Mouse (Mus musculus) CH12.LX (cell line): ENCODE results near the gene Hes2. TPM values are rescaled to one million over a fixed set of nuclear protein-coding genes. Genes with fewer than 3 reads are reported as not detected.

Source experiments
- DNase-seq: peaks from one replicate; pipeline ENCODE4 v3.0.0-alpha.2; 2013; ENCODE audit errors: extremely low read depth
- H3K27ac ChIP-seq: 2 replicates; pipeline ENCODE4 v1.5.1; 2012; ENCODE audit warnings: low read depth, mild to moderate bottlenecking, control low read depth, moderate library complexity; ENCODE audit not compliant: insufficient read depth
- H3K27me3 ChIP-seq: replicated peaks from 2 replicates; pipeline ENCODE3; 2012; ENCODE audit warnings: inconsistent platforms
- H3K36me3 ChIP-seq, 2 experiments: replicated peaks in 1 of 2; 2 replicates each; pipeline versions ENCODE3 to v1.6.1; 2012; ENCODE audit warnings: inconsistent platforms in 1 of 2, low read length in 1 of 2, mild to moderate bottlenecking in 1 of 2, mixed read lengths in 1 of 2, moderate library complexity in 1 of 2; ENCODE audit not compliant: control insufficient read depth in 1 of 2, insufficient read depth in 1 of 2
- H3K4me1 ChIP-seq, 2 experiments: 2 replicates each; pipeline ENCODE4 v1.6.1; 2012; ENCODE audit warnings: inconsistent platforms in 1 of 2, moderate library complexity in 1 of 2; ENCODE audit not compliant: insufficient read depth in 2 of 2, control insufficient read depth in 1 of 2
- H3K4me2 ChIP-seq: 2 replicates; pipeline ENCODE4 v1.6.1; 2012; ENCODE audit warnings: low read depth, mild to moderate bottlenecking, control low read depth; ENCODE audit not compliant: poor library complexity, insufficient read depth, severe bottlenecking
- H3K4me3 ChIP-seq, 3 experiments: fragments of 150-350 bp in 1 of 3; sonication (generic) in 1 of 3; replicated peaks in 1 of 3; 2 replicates each; pipeline versions ENCODE3 to v1.5.1; 2011 to 2012; ENCODE audit warnings: low read depth in 2 of 3, low read length in 2 of 3, mild to moderate bottlenecking in 2 of 3, moderate library complexity in 2 of 3, control low read depth in 1 of 3, improper control_type of control experiment in 1 of 3, inconsistent platforms in 1 of 3, mixed read lengths in 1 of 3; ENCODE audit not compliant: poor library complexity in 1 of 3
- H3K79me2 ChIP-seq: replicated peaks from 2 replicates; pipeline ENCODE4 v1.6.1; 2012; ENCODE audit warnings: mild to moderate bottlenecking, moderate library complexity; ENCODE audit not compliant: control insufficient read depth, poor library complexity, insufficient read depth, severe bottlenecking; ENCODE audit errors: extremely low read depth
- H3K9ac ChIP-seq: 2 replicates; pipeline ENCODE4 v1.6.1; 2012; ENCODE audit warnings: low read depth, mild to moderate bottlenecking, control low read depth, moderate library complexity; ENCODE audit not compliant: insufficient read depth
- H3K9me3 ChIP-seq: replicated peaks from 2 replicates; pipeline ENCODE3; 2012; ENCODE audit warnings: low read length, inconsistent platforms, mixed read lengths
- BHLHE40 ChIP-seq: IDR thresholded peaks from 2 replicates; pipeline ENCODE4 v1.6.1; 2011; ENCODE audit warnings: mild to moderate bottlenecking, low read depth, low read length, improper control_type of control experiment
- CTCF ChIP-seq, 2 experiments: IDR thresholded peaks in 1 of 2; conservative IDR thresholded peaks in 1 of 2; 2 replicates each; pipeline ENCODE4 v1.5.1; 2011 to 2012; ENCODE audit warnings: low read depth in 2 of 2, low read length in 2 of 2, improper control_type of control experiment in 1 of 2, inconsistent platforms in 1 of 2, mild to moderate bottlenecking in 1 of 2, moderate library complexity in 1 of 2
- E2F4 ChIP-seq: IDR thresholded peaks from 2 replicates; pipeline ENCODE4 v1.6.1; 2011; ENCODE audit warnings: low read depth, low read length, improper control_type of control experiment; ENCODE audit not compliant: insufficient replicate concordance
- ETS1 ChIP-seq: conservative IDR thresholded peaks from 2 replicates; pipeline ENCODE4 v1.6.1; 2012; ENCODE audit warnings: low read depth, mild to moderate bottlenecking, inconsistent platforms, low read length, improper control_type of control experiment, moderate library complexity
- GABPA ChIP-seq: IDR thresholded peaks from 2 replicates; pipeline ENCODE4 v1.6.1; 2012; ENCODE audit warnings: low read depth, low read length, improper control_type of control experiment, inconsistent platforms; ENCODE audit not compliant: insufficient replicate concordance
- IRF4 ChIP-seq: IDR thresholded peaks from 2 replicates; pipeline ENCODE4 v1.6.1; 2014; ENCODE audit warnings: low read depth, mild to moderate bottlenecking, inconsistent platforms, low read length, improper control_type of control experiment
- JUN ChIP-seq: IDR thresholded peaks from 2 replicates; pipeline ENCODE4 v1.6.1; 2011; ENCODE audit warnings: low read depth, mild to moderate bottlenecking, low read length, improper control_type of control experiment, moderate library complexity; ENCODE audit not compliant: insufficient read depth
- JUND ChIP-seq: conservative IDR thresholded peaks from 2 replicates; pipeline ENCODE4 v1.6.1; 2011; ENCODE audit warnings: low read depth, low read length, improper control_type of control experiment
- KAT2A ChIP-seq: IDR thresholded peaks from 2 replicates; pipeline ENCODE4 v1.6.1; 2012; ENCODE audit warnings: low read length, improper control_type of control experiment, inconsistent platforms; ENCODE audit not compliant: insufficient replicate concordance
- MAFK ChIP-seq: IDR thresholded peaks from 2 replicates; pipeline ENCODE4 v1.6.1; 2011; ENCODE audit warnings: low read length, improper control_type of control experiment; ENCODE audit not compliant: insufficient replicate concordance
- MAX ChIP-seq: IDR thresholded peaks from 2 replicates; pipeline ENCODE4 v1.6.1; 2011; ENCODE audit warnings: low read length, improper control_type of control experiment
- MEF2A ChIP-seq: IDR thresholded peaks from 2 replicates; pipeline ENCODE4 v1.6.1; 2014; ENCODE audit warnings: low read depth, mild to moderate bottlenecking, inconsistent platforms, low read length, improper control_type of control experiment, borderline replicate concordance
- MXI1 ChIP-seq: IDR thresholded peaks from 2 replicates; pipeline ENCODE4 v1.6.1; 2011; ENCODE audit warnings: mild to moderate bottlenecking, low read depth, low read length, improper control_type of control experiment
- MYC ChIP-seq: IDR thresholded peaks from 2 replicates; pipeline ENCODE4 v1.6.1; 2011; ENCODE audit warnings: low read depth, mild to moderate bottlenecking, improper control_type of control experiment, low read length
- NELFE ChIP-seq: IDR thresholded peaks from 2 replicates; pipeline ENCODE4 v1.6.1; 2011; ENCODE audit warnings: low read depth, low read length, improper control_type of control experiment
- PAX5 ChIP-seq: IDR thresholded peaks from 2 replicates; pipeline ENCODE4 v1.6.1; 2012; ENCODE audit warnings: low read length, inconsistent platforms, mixed read lengths
- POLR2A ChIP-seq: IDR thresholded peaks from 2 replicates; pipeline ENCODE4 v1.6.1; 2011; ENCODE audit warnings: low read depth, mild to moderate bottlenecking, improper control_type of control experiment, low read length
- POLR2AphosphoS2 ChIP-seq: IDR thresholded peaks from 2 replicates; pipeline ENCODE4 v1.6.1; 2011; ENCODE audit warnings: low read depth, low read length, improper control_type of control experiment
- RAD21 ChIP-seq: IDR thresholded peaks from 2 replicates; pipeline ENCODE4 v1.6.1; 2011; ENCODE audit warnings: low read depth, mild to moderate bottlenecking, low read length, improper control_type of control experiment, moderate library complexity
- SIN3A ChIP-seq: IDR thresholded peaks from 2 replicates; pipeline ENCODE4 v1.6.1; 2012; ENCODE audit warnings: low read length, improper control_type of control experiment, inconsistent platforms
- SMC3 ChIP-seq: IDR thresholded peaks from 2 replicates; pipeline ENCODE4 v1.6.1; 2011; ENCODE audit warnings: low read depth, low read length, improper control_type of control experiment
- TBP ChIP-seq: conservative IDR thresholded peaks from 2 replicates; pipeline ENCODE4 v1.6.1; 2011; ENCODE audit warnings: low read depth, low read length, improper control_type of control experiment
- TCF12 ChIP-seq: IDR thresholded peaks from 2 replicates; pipeline ENCODE4 v1.6.1; 2014; ENCODE audit warnings: low read depth, mild to moderate bottlenecking, inconsistent platforms, low read length, improper control_type of control experiment
- UBTF ChIP-seq: IDR thresholded peaks from 2 replicates; pipeline ENCODE4 v1.6.1; 2012; ENCODE audit warnings: low read depth, mild to moderate bottlenecking, inconsistent platforms, low read length, improper control_type of control experiment, moderate library complexity
- USF1 ChIP-seq: IDR thresholded peaks from 2 replicates; pipeline ENCODE4 v1.6.1; 2014; ENCODE audit warnings: low read depth, mild to moderate bottlenecking, inconsistent platforms, low read length, improper control_type of control experiment
- ZKSCAN1 ChIP-seq: IDR thresholded peaks from 2 replicates; pipeline ENCODE4 v1.6.1; 2012; ENCODE audit warnings: low read depth, inconsistent platforms, low read length, improper control_type of control experiment, borderline replicate concordance
- ZNF384 ChIP-seq: IDR thresholded peaks from 2 replicates; pipeline ENCODE4 v1.6.1; 2012; ENCODE audit warnings: low read depth, low read length, improper control_type of control experiment, inconsistent platforms
- dilution Hi-C: fragments of 300-500 bp; cut with MboI; formaldehyde crosslinking; loops from 2 replicates; pipeline ENCODE4 v1.14.3; 2020; ENCODE audit warnings: low sequenced_read_pairs; ENCODE audit not compliant: extremely low pct_unique_long_range_greater_than_20kb, extremely low pct_ligation_motif_present
- in situ Hi-C: fragments of 300-500 bp; cut with MboI; formaldehyde crosslinking; loops from 3 replicates; pipeline ENCODE4 v1.14.3; 2019; ENCODE audit warnings: low sequenced_read_pairs, low pct_ligation_motif_present, low pct_unique_long_range_greater_than_20kb, mixed read lengths
- polyA plus RNA-seq: library from polyadenylated mRNA; unstranded; fragments of >175 nt; gene quantifications from 2 replicates; pipeline ENCODE4 v1.2.1, GENCODE M21; 2012; ENCODE audit warnings: low read depth; ENCODE audit not compliant: insufficient read length
- total RNA-seq, 2 experiments: library from RNA; depleted of rRNA; stranded (reverse); fragments of 300-350 nt in 1 of 2; fragments of >200 nt in 1 of 2; gene quantifications; 2 replicates each; pipeline ENCODE4 v1.2.3; 2012 to 2014

Gene Hes2
- total and polyA plus RNA-seq, 3 experiments: not detected

DNA sequence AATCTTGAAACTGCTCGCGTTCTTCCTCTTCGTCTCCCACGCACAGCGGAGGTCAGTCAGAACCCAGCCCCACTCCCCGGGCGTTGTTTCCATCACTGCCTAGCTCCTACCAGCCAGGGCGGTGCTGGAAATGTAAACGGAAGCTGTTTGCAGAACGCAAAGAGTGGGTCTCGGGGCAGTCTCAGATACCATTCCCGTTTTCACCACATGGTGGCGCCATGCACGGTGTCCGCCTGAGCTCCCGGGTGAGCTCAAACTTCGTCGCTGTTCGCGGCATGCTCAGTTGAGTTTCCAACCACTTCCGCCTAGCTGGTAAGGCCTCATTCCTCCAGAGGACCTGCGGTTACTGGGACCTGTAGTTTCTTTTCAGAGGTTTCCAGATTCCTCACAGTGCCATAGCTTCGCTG is 4.9 kb upstream of the Hes2 start (continued):
- TF ChIP-seq JUN: no peak
- TF ChIP-seq MAFK: peak; percentile 71; the same call in 1 of the 2 replicates
- TF ChIP-seq ETS1: peak; percentile 42; the same call in 1 of the 2 replicates
- no peak for TF ChIP-seq NELFE
- 0 out of 2 replicates have a peak, but pooled peaks have one; percentile 21 for TF ChIP-seq E2F4
- peak; percentile 72; the same call in 1 of the 2 replicates for TF ChIP-seq MEF2A
- no peak for TF ChIP-seq GABPA
- peak; percentile 95 for TF ChIP-seq UBTF
- TF ChIP-seq TBP: peak; percentile 93

GRCm38 (mm10) chr4:152155019-152155418 is 3.6 kb upstream of the Hes2 start:
- Histone ChIP-seq H3K4me1 (peaks cover 11 to 21% of the 10 kb centered on the region in 2 experiments), H3K27me3 (peaks cover 77% of the 10 kb centered on the region), H3K79me2 (no peaks in the 10 kb centered on the region), H3K36me3 (no peaks in the 10 kb centered on the region), H3K27ac (no peak overlapping the region), H3K4me3 (no peak overlapping the region), H3K4me2 (no peak overlapping the region), H3K9me3 (peaks cover 16% of the 10 kb centered on the region), H3K9ac (no peak overlapping the region)
- dilution Hi-C loops (no loop called here), in situ Hi-C loops (no loop called here)
- TF ChIP-seq TCF12: no peak
- TF ChIP-seq CTCF (conservative IDR thresholded peaks at IDR 0.05 in 1 of 2, IDR thresholded peaks at IDR 0.05 in 1 of 2; ENCODE audit: low read depth in 2 of 2, low read length in 2 of 2): peak in 1 of 2 experiments; percentile 65; a peak in 2 of 4 replicates
- TF ChIP-seq GABPA: no peak
- no peak for DNase-seq

GRCm38 (mm10) chr4:152157779-152158584 is 685 bp upstream of the Hes2 start:
- peak; percentile 64 for DNase-seq
- Histone ChIP-seq H3K4me2 (peak overlapping the region; percentile 65), H3K9ac (0 out of 2 replicates have a peak overlapping the region, but pooled peaks have one; percentile 16), H3K79me2 (no peaks in the 10 kb centered on the region), H3K27ac (no peak overlapping the region), H3K4me1 (peaks cover 12 to 26% of the 10 kb centered on the region in 2 experiments), H3K4me3 (peak overlapping the region in 1 of 3 experiments; percentile 1), H3K36me3 (no peaks in the 10 kb centered on the region), H3K9me3 (peaks cover 14% of the 10 kb centered on the region), H3K27me3 (peaks cover 67% of the 10 kb centered on the region)
- dilution Hi-C loops: no loop called here
- in situ Hi-C loops: no loop called here
- TF ChIP-seq CTCF (conservative IDR thresholded peaks at IDR 0.05 in 1 of 2, IDR thresholded peaks at IDR 0.05 in 1 of 2; ENCODE audit: low read depth in 2 of 2, low read length in 2 of 2) (peak; percentile 85 to 96), RAD21 (peak; percentile 60), MXI1 (no peak), UBTF (no peak), ZKSCAN1 (no peak), TBP (no peak), KAT2A (no peak), IRF4 (no peak; the same call in 1 of the 2 replicates), JUND (no peak), PAX5 (no peak), SIN3A (peak; percentile 36; the same call in 1 of the 2 replicates), POLR2AphosphoS2 (no peak), ZNF384 (no peak), USF1 (no peak), MAFK (no peak), MEF2A (no peak), NELFE (no peak), SMC3 (peak; percentile 45), MYC (peak; percentile 23; the same call in 1 of the 2 replicates), JUN (no peak), BHLHE40 (no peak), POLR2A (no peak), MAX (no peak)
